Comparison of ENCODE assay signal across 28 mouse cellular contexts in genomic region chr4:129051461-129052183, GRCm38 (mm10). TPM values are rescaled to one million over a fixed set of nuclear protein-coding genes. Genes with fewer than 3 reads are reported as not detected.
A peak's percentile ranks its signal among the peaks of the same experiment; 100 is the strongest.
DNase-seq lines count a peak whose midpoint lies in the region; ATAC-seq and TF ChIP-seq lines count a peak whose summit lies in the region.
"Had no signal": no experiment of that assay in that cellular context is flagged by ENCODE, and none has a peak within 500 bp of the region (broad histone marks: within the 10 kb centered on the region; RNA-seq: fewer than 3 reads in every experiment).

No protein-coding gene starts in this region.

- H3K9me3 ChIP-seq in heart, embryonic 16.5 days (replicated peaks; ENCODE audit: control insufficient read depth, low read length) = no peaks in the 10 kb centered on the region
- no peaks in the 10 kb centered on the region for H3K9me3 ChIP-seq in ES-E14 (ENCODE audit: control insufficient read depth, insufficient read depth, low read depth, low read length)
- H3K9me3 ChIP-seq in midbrain, embryonic 14.5 days (ENCODE audit: control insufficient read depth, low read length) = no peaks in the 10 kb centered on the region
- H3K9me3 ChIP-seq: embryonic facial prominence, embryonic 13.5 days; hindbrain, embryonic 15.5 days; kidney, embryonic 15.5 days; limb, embryonic 10.5 days; midbrain, embryonic 15.5 days; stomach, embryonic 15.5 days had no signal

- DNase-seq in heart, adult 8-10 months (ENCODE audit: low spot score) = no peak
- DNase-seq in ES-E14 (ENCODE audit: low read depth, low spot score) = peak; percentile 53
- DNase-seq in c-Kit-positive CD71-positive TER-119-positive erythroid progenitor cells, embryonic 14.5 days (ENCODE audit: low spot score) = peak; percentile 40
- peak; percentile 48 for DNase-seq in yolk sac, embryonic 10.5 days (ENCODE audit: low spot score)
- no peak for DNase-seq in cerebellum, adult 11 months
- DNase-seq in midbrain, embryonic 14.5 days = no peak
- DNase-seq: adrenal gland, postnatal 10 days; cerebellum, postnatal 10 days; gastrocnemius, postnatal 10 days; heart, adult 11 months; heart, postnatal 4 days; kidney, postnatal 4 days; layer of hippocampus, adult 9-11 months; lung, adult 18-20 months; lung, postnatal 14 days; retina, postnatal 1 day; thymus, postnatal 14 days had no signal

- H3K27ac ChIP-seq in heart, embryonic 16.5 days (ENCODE audit: low read length) = no peak overlapping the region
- peak overlapping the region; percentile 51 for H3K27ac ChIP-seq in ES-E14 (ENCODE audit: insufficient read depth, low read depth, low read length, poor library complexity, severe bottlenecking)
- H3K27ac ChIP-seq in midbrain, embryonic 14.5 days (replicated peaks; ENCODE audit: low read depth, low read length) = no peak overlapping the region
- H3K27ac ChIP-seq: embryonic facial prominence, embryonic 13.5 days; kidney, embryonic 15.5 days; limb, embryonic 10.5 days; stomach, embryonic 15.5 days had no signal

- H3K36me3 ChIP-seq in heart, embryonic 16.5 days (ENCODE audit: control insufficient read depth, insufficient read depth) = no peaks in the 10 kb centered on the region
- H3K36me3 ChIP-seq in ES-E14 (ENCODE audit: control insufficient read depth, insufficient read depth, low read length, poor library complexity, severe bottlenecking) = no peaks in the 10 kb centered on the region; the same call in 1 of the 2 replicates
- no peaks in the 10 kb centered on the region for H3K36me3 ChIP-seq in midbrain, embryonic 14.5 days (ENCODE audit: control insufficient read depth, insufficient read depth, low read length)
- H3K36me3 ChIP-seq: embryonic facial prominence, embryonic 13.5 days; hindbrain, embryonic 15.5 days; kidney, embryonic 15.5 days; limb, embryonic 10.5 days; midbrain, embryonic 15.5 days; stomach, embryonic 15.5 days had no signal

- WGBS in heart, embryonic 16.5 days = 20% methylated on average over 11 of the region's 11 CpGs
- WGBS in midbrain, embryonic 14.5 days = 38% methylated on average over 11 of the region's 11 CpGs

- 0 out of 2 replicates have a peak overlapping the region, but pooled peaks have one; percentile 2 for H3K9ac ChIP-seq in heart, embryonic 16.5 days (ENCODE audit: low read length)
- peak overlapping the region; percentile 35; the same call in 1 of the 2 replicates for H3K9ac ChIP-seq in ES-E14 (ENCODE audit: insufficient read depth, low read depth, low read length, poor library complexity, severe bottlenecking)
- H3K9ac ChIP-seq in midbrain, embryonic 14.5 days (replicated peaks; ENCODE audit: low read length) = no peak overlapping the region
- H3K9ac ChIP-seq: embryonic facial prominence, embryonic 13.5 days; hindbrain, embryonic 15.5 days; kidney, embryonic 15.5 days; midbrain, embryonic 15.5 days; stomach, embryonic 15.5 days had no signal

- peaks cover 22% of the 10 kb centered on the region for H3K27me3 ChIP-seq in heart, embryonic 16.5 days (ENCODE audit: control insufficient read depth, insufficient read depth, low read length)
- H3K27me3 ChIP-seq in midbrain, embryonic 14.5 days (ENCODE audit: control insufficient read depth, insufficient read depth, low read length) = 0 out of 2 replicates have a peak, but pooled peaks cover 5% of the 10 kb centered on the region
- H3K27me3 ChIP-seq: hindbrain, embryonic 15.5 days; midbrain, embryonic 15.5 days had no signal

- no peak for ATAC-seq in heart, embryonic 16.5 days (replicated peaks; ENCODE audit: extremely low read depth, insufficient read depth, low FRiP score)
- no peak for ATAC-seq in midbrain, embryonic 14.5 days (ENCODE audit: low FRiP score, low TSS enrichment)
- ATAC-seq: intestine, embryonic 16.5 days; midbrain, embryonic 15.5 days had no signal

- H3K4me1 ChIP-seq in heart, embryonic 16.5 days (ENCODE audit: control insufficient read depth, insufficient read depth, low read length) = peaks cover 16% of the 10 kb centered on the region
- H3K4me1 ChIP-seq in ES-E14 (ENCODE audit: control insufficient read depth in 2 of 2, insufficient read depth in 2 of 2, low read length in 2 of 2, poor library complexity in 1 of 2) = peaks cover 8 to 21% of the 10 kb centered on the region in 2 experiments; a peak in 3 of 4 replicates
- H3K4me1 ChIP-seq in midbrain, embryonic 14.5 days (ENCODE audit: control insufficient read depth, insufficient read depth, low read length) = peaks cover 10% of the 10 kb centered on the region

- H3K4me2 ChIP-seq in heart, embryonic 16.5 days (ENCODE audit: low read depth, low read length) = 0 out of 2 replicates have a peak overlapping the region, but pooled peaks have one; percentile 7
- no peak overlapping the region for H3K4me2 ChIP-seq in midbrain, embryonic 14.5 days (ENCODE audit: low read length)
- H3K4me2 ChIP-seq: embryonic facial prominence, embryonic 13.5 days; hindbrain, embryonic 15.5 days; kidney, embryonic 15.5 days; midbrain, embryonic 15.5 days; stomach, embryonic 15.5 days had no signal

- in situ Hi-C loops in ES-E14 (cut with MboI; ENCODE audit: low sequenced_read_pairs in 2 of 2, unreplicated experiment in 2 of 2) = no loop called here

- no peak overlapping the region for H3K4me3 ChIP-seq in heart, embryonic 16.5 days (ENCODE audit: low read length)
- no peak overlapping the region for H3K4me3 ChIP-seq in ES-E14 (ENCODE audit: insufficient read depth in 1 of 2, low read depth in 1 of 2, low read length in 2 of 2, poor library complexity in 1 of 2, severe bottlenecking in 1 of 2)
- H3K4me3 ChIP-seq in midbrain, embryonic 14.5 days (replicated peaks; ENCODE audit: low read depth, low read length) = no peak overlapping the region
- H3K4me3 ChIP-seq: embryonic facial prominence, embryonic 13.5 days; hindbrain, embryonic 15.5 days; kidney, embryonic 15.5 days; limb, embryonic 10.5 days; midbrain, embryonic 15.5 days; stomach, embryonic 15.5 days had no signal

TF ChIP-seq in ES-E14, 5 proteins besides CTCF, POLR2A, EP300 and RAD21:
- TF ChIP-seq CHD2 (IDR thresholded peaks at IDR 0.05; ENCODE audit: low read depth, low read length) = peak; percentile 69; the same call in 1 of the 2 replicates
- no peak for TF ChIP-seq MAFK (IDR thresholded peaks at IDR 0.05; ENCODE audit: insufficient read depth, low read depth, low read length)

RNA-seq across cellular contexts. Expression of gene Rnf19b, which starts 6.4 kb away (rescaled TPM):
- polyA plus RNA-seq in heart, embryonic 16.5 days (2015; fragmentation: Nextera tagmentation; extraction: Ambion mirVana) = 4.9 and 6.4 TPM in 2 replicates
- 10 to 100 TPM; 26.0 to 30.0 (median 27.7) TPM for total RNA-seq in heart, adult 8-10 months (2022)
- 47.1 and 66.7 TPM in 2 replicates for total RNA-seq in ES-E14 (2012; rRNA removed)
- polyA plus RNA-seq in midbrain, embryonic 14.5 days (2014; fragmentation: Nextera tagmentation; extraction: Ambion mirVana) = 33.8 and 35.3 TPM in 2 replicates

RNA-seq across cellular contexts. Expression of gene Tmem54, which starts 53.7 kb away (rescaled TPM):
- 0.96 and 1.7 TPM in 2 replicates for polyA plus RNA-seq in heart, embryonic 16.5 days (2015; fragmentation: Nextera tagmentation; extraction: Ambion mirVana)
- total RNA-seq in heart, adult 8-10 months (2022) = not detected
- total RNA-seq in ES-E14 (2012; rRNA removed) = 10.0 and 18.8 TPM in 2 replicates
- polyA plus RNA-seq in midbrain, embryonic 14.5 days (2014; fragmentation: Nextera tagmentation; extraction: Ambion mirVana) = not detected in 2 replicates
- total RNA-seq: adrenal gland, postnatal 10 days; gastrocnemius, postnatal 10 days; heart, postnatal 4 days; left cerebral cortex, adult 8-10 months; megakaryocyte, adult 5-6 weeks had no signal
- polyA plus RNA-seq: frontal cortex, adult 2 months; hindbrain, embryonic 15.5 days; midbrain, embryonic 15.5 days had no signal

RNA-seq across cellular contexts. Expression of gene Ak2, which starts 59.9 kb away (rescaled TPM):
- 166 and 168 TPM in 2 replicates for polyA plus RNA-seq in heart, embryonic 16.5 days (2015; fragmentation: Nextera tagmentation; extraction: Ambion mirVana)
- total RNA-seq in heart, adult 8-10 months (2022) = 10 to 100 TPM; 58.0 to 66.2 (median 62.3) TPM
- total RNA-seq in ES-E14 (2012; rRNA removed) = 148 and 177 TPM in 2 replicates
- polyA plus RNA-seq in midbrain, embryonic 14.5 days (2014; fragmentation: Nextera tagmentation; extraction: Ambion mirVana) = 54.5 and 63.3 TPM in 2 replicates

Comparison
In these comparisons a context has a peak if more than half of its experiments do, and no peak if none do; other contexts are left out.
1. DNase-seq: peak in ES-E14 (single experiment), c-Kit-positive CD71-positive TER-119-positive erythroid progenitor cells, embryonic 14.5 days (single experiment) and yolk sac, embryonic 10.5 days (single experiment); none in heart, adult 8-10 months (single experiment), cerebellum, adult 11 months (single experiment) and midbrain, embryonic 14.5 days (single experiment).
2. RNA of gene Tmem54, which starts 53.7 kb away (total RNA-seq): 10.0 to 18.8 TPM in ES-E14; not detected in heart, adult 8-10 months; every median in the first group is over 10 times any median in the second.